Mouse (Mus musculus) forebrain, postnatal 0 days (tissue): Measurements from ENCODE around the gene Ldlrad3. TPM values are rescaled to one million over a fixed set of nuclear protein-coding genes. Genes with fewer than 3 reads are reported as not detected.

Source experiments
- ATAC-seq: fragments of 200-750 bp; cut with Nextera tagmentation; 2 replicates; pipeline ENCODE4 v1.8.0; 2017; ENCODE audit warnings: mild to moderate bottlenecking, moderate library complexity
- DNase-seq: peaks from one replicate; pipeline ENCODE4 v3.0.0-alpha.2; 2015
- H3K27ac ChIP-seq: fragments of 300-500 bp; sonication (generic); 2 replicates; pipeline ENCODE4 v1.5.1; 2014; ENCODE audit warnings: low read depth, mild to moderate bottlenecking, antibody characterized with exemption, low read length, moderate library complexity, mixed read lengths
- H3K27me3 ChIP-seq: fragments of 300-500 bp; sonication (generic); 2 replicates; pipeline ENCODE4 v1.6.1; 2014; ENCODE audit warnings: mild to moderate bottlenecking, low read length, mixed read lengths; ENCODE audit not compliant: insufficient read depth
- H3K36me3 ChIP-seq: fragments of 300-500 bp; sonication (generic); 2 replicates; pipeline ENCODE4 v1.6.1; 2014; ENCODE audit warnings: mild to moderate bottlenecking, moderate library complexity; ENCODE audit not compliant: insufficient read depth
- H3K4me1 ChIP-seq: fragments of 300-500 bp; sonication (generic); 2 replicates; pipeline ENCODE4 v1.6.1; 2014; ENCODE audit warnings: antibody characterized with exemption; ENCODE audit not compliant: insufficient read depth
- H3K4me2 ChIP-seq: fragments of 300-500 bp; sonication (generic); 2 replicates; pipeline ENCODE4 v1.6.1; 2014; ENCODE audit warnings: low read depth, mild to moderate bottlenecking, moderate library complexity
- H3K4me3 ChIP-seq: fragments of 300-500 bp; sonication (generic); 2 replicates; pipeline ENCODE4 v1.5.1; 2014; ENCODE audit warnings: low read depth, low read length, mixed read lengths
- H3K9ac ChIP-seq: fragments of 300-500 bp; sonication (generic); 2 replicates; pipeline ENCODE4 v1.6.1; 2014; ENCODE audit warnings: mild to moderate bottlenecking
- H3K9me3 ChIP-seq: fragments of 300-500 bp; sonication (generic); 2 replicates; pipeline ENCODE4 v1.6.1; 2016; ENCODE audit warnings: low read length
- CTCF ChIP-seq: sonication (generic); IDR thresholded peaks from 2 replicates; pipeline ENCODE4 v1.5.1; 2016; ENCODE audit warnings: antibody characterized with exemption, control low read depth, low read depth
- WGBS: fragments of 180-500 bp; shearing (Covaris S2); extraction: QIAGEN DNeasy Blood & Tissue Kit; methylation state at CpG from one replicate; pipeline ENCODE4 v1.1.7; 2014; 5-methylcytosine and 5-hydroxymethylcytosine counted together
- polyA plus RNA-seq: library from polyadenylated mRNA; unstranded; fragments of >200 nt; fragmentation: Nextera tagmentation; extraction: Ambion mirVana; gene quantifications from 2 replicates; pipeline ENCODE4 v1.2.1, GENCODE M21; 2015
- total RNA-seq: library from RNA; depleted of rRNA; stranded (reverse); fragments of >200 nt; gene quantifications from 2 replicates; pipeline ENCODE4 v1.2.3, GENCODE M21; 2014

Ldlrad3 gene
- total and polyA plus RNA-seq, 2 experiments from 2014 or later = 20.9 to 23.4 TPM

DNA sequence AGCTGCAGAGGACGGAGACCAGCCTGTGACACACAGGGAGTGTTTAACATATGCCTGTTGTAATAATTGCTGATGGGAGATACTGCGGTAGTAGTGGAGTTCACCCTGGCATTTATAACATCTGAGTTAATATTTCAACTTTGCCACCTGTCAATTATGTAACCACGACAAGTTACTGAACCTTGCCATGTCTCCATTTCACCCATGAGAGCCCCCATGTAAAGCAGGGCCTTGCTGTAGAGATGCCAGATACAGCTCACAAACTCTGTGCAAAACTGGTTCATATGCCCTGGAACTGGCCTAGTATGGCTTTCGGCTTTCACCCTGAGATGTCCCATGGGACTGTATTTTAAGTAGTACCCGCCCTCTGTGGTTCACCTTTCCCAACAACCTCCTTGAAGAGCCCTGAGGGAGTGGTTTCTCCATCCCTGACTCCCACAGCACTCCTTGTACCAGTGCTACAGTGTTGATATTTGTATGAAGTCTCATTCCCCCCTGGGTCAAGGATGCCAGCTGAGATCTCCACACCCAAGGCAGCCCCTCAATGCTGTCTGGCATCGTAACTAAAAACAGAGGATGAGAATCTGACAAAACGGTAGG, 122.2 kb downstream of the Ldlrad3 start:
- 89% methylated on average over 7 of the region's 7 CpGs for WGBS
- H3K9ac ChIP-seq = no peak overlapping the region
- no peak for TF ChIP-seq CTCF

DNA sequence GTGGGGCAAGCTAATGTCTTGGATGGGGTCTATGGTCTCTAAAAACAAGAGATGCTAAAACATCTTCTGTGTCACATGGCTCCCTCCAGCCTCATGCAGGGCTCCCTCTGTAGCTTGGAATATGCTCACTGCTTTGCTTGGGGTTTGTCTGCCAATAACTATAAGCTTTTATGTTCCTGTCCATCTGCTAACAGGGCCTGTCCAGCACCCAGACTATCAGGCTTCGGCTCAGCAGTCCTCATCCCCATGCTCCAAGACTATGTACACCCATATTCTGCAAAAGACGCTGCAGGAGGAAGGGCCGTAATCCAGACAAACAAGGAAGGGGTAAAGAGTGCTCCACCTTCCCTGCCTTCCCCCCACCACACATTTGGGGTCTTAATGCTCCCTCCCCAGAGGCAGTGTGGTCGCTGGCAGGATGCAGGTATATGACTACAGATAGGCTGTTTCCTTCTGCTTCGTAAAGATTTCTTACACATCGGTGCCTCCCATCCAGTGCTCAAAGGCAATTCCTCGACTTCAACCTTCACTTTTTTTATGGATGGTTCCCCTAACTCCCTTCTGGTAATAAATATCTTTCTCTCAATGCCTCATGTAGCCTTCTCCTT, 123.2 kb downstream of the Ldlrad3 start:
- no peak for ATAC-seq
- Histone ChIP-seq H3K9ac (no peak overlapping the region), H3K4me2 (no peak overlapping the region), H3K27me3 (no peaks in the 10 kb centered on the region), H3K27ac (no peak overlapping the region), H3K4me1 (peaks cover under 1% of the 10 kb centered on the region; the same call in 1 of the 2 replicates), H3K36me3 (no peaks in the 10 kb centered on the region), H3K9me3 (no peaks in the 10 kb centered on the region), H3K4me3 (no peak overlapping the region)
- DNase-seq = no peak
- TF ChIP-seq CTCF = no peak
- WGBS = 90% methylated on average over 7 of the region's 7 CpGs

More for the DNA sequence above, 122.2 kb downstream of the Ldlrad3 start:
- Histone ChIP-seq H3K27me3 (no peaks in the 10 kb centered on the region), H3K4me1 (no peaks in the 10 kb centered on the region), H3K4me3 (no peak overlapping the region), H3K27ac (no peak overlapping the region), H3K4me2 (no peak overlapping the region), H3K36me3 (no peaks in the 10 kb centered on the region), H3K9me3 (no peaks in the 10 kb centered on the region)
- ATAC-seq (no peak), DNase-seq (no peak)

- Histone ChIP-seq H3K4me1 (peaks cover 8% of the 10 kb centered on the region), H3K27me3 (no peaks in the 10 kb centered on the region), H3K9ac (no peak overlapping the region), H3K4me3 (no peak overlapping the region), H3K9me3 (no peaks in the 10 kb centered on the region), H3K27ac (no peak overlapping the region), H3K4me2 (no peak overlapping the region), H3K36me3 (no peaks in the 10 kb centered on the region)
- no peak for DNase-seq
- 59% methylated on average over 8 of the region's 8 CpGs for WGBS
- ATAC-seq = no peak
- no peak for TF ChIP-seq CTCF
Observed at GRCm38 (mm10) chr2:102061921-102062320, 124.3 kb downstream of the Ldlrad3 start.

DNA sequence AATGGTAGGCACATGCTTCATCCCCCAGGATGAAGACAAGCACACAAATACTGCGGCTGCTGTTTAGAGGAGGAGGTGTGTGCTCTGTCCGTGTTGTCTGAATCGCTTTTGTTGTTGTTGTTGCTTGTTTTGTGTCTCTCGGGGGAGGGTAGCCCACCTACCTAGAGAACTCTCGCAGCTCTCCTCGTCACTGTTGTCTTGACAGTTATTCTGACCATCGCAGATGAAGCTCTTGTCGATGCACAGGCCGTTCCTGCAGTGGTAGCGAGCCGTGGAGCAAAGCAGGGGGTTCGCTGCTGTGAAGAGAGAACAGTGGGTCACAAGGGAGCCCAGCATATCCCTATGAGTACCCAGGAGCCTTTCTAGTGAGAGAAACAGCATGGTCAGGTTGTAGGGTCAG, 128.4 kb downstream of the Ldlrad3 start:
- 78% methylated on average over 12 of the region's 12 CpGs for WGBS
- Histone ChIP-seq H3K27ac (peak overlapping the region; percentile 50; the same call in 1 of the 2 replicates), H3K4me3 (no peak overlapping the region), H3K9me3 (no peaks in the 10 kb centered on the region), H3K4me1 (peaks cover 8% of the 10 kb centered on the region), H3K36me3 (no peaks in the 10 kb centered on the region), H3K9ac (no peak overlapping the region), H3K4me2 (no peak overlapping the region), H3K27me3 (no peaks in the 10 kb centered on the region)
- DNase-seq (no peak), ATAC-seq (no peak)
- no peak for TF ChIP-seq CTCF

GRCm38 (mm10) chr2:102057029-102057685, 129.0 kb downstream of the Ldlrad3 start:
- no peaks in the 10 kb centered on the region for H3K27me3 ChIP-seq
- H3K27ac ChIP-seq = peak overlapping the region; percentile 50
- no peaks in the 10 kb centered on the region for H3K36me3 ChIP-seq
- H3K4me1 ChIP-seq = peaks cover 8% of the 10 kb centered on the region
- no peaks in the 10 kb centered on the region for H3K9me3 ChIP-seq
- TF ChIP-seq CTCF = no peak
- WGBS = 49% methylated on average over 9 of the region's 9 CpGs
- no peak overlapping the region for H3K9ac ChIP-seq
- H3K4me3 ChIP-seq = no peak overlapping the region
- no peak for DNase-seq
- H3K4me2 ChIP-seq = no peak overlapping the region
- ATAC-seq = peak; percentile 66

DNA sequence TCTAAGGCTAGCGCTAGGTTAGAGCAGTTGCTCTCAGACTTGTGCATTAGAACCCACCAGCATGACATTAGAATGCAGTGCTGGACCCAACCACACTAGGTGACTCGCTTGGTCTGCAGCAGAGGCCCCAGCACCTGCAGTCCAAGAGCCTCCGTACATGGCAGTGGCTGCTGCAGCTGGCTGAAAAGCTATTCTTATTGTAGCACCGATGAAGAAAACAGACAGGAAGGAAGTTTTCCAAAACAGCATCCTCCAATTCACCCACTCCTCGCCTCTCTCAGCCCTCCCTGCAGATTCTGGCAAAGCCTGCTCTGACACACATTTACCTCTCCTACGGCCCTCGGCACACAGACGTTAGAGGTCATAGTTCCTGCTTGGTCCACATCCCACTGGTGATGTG, 130.0 kb downstream of the Ldlrad3 start:
- no peaks in the 10 kb centered on the region for H3K36me3 ChIP-seq
- H3K4me3 ChIP-seq = no peak overlapping the region
- H3K9me3 ChIP-seq = no peaks in the 10 kb centered on the region
- no peak for TF ChIP-seq CTCF
- no peak overlapping the region for H3K27ac ChIP-seq
- no peak for DNase-seq
- H3K4me2 ChIP-seq = no peak overlapping the region
- H3K27me3 ChIP-seq = no peaks in the 10 kb centered on the region
- ATAC-seq = no peak
- H3K9ac ChIP-seq = no peak overlapping the region
- 85% methylated on average over 8 of the region's 8 CpGs for WGBS
- peaks cover 8% of the 10 kb centered on the region for H3K4me1 ChIP-seq
